Mouse (Mus musculus) megakaryocyte, embryonic 14.5 days (primary cell): ENCODE results near the gene Hoxa10.

Experiments
- FLI1 ChIP-seq: IDR thresholded peaks from 2 replicates; pipeline ENCODE4 v1.6.1; 2012; ENCODE audit warnings: low read length, inconsistent platforms, mixed read lengths
- GATA1 ChIP-seq: IDR thresholded peaks from 3 replicates; pipeline ENCODE4 v1.6.1; 2012; ENCODE audit warnings: mixed read lengths, low read length, inconsistent platforms, borderline replicate concordance

GRCm38 (mm10) chr6:52235267-52235666 is 5.4 kb downstream of the Hoxa10 start:
- TF ChIP-seq GATA1: no peak
- no peak for TF ChIP-seq FLI1
